ENCODE assay signal across 8 mouse cellular contexts in the genomic region with DNA sequence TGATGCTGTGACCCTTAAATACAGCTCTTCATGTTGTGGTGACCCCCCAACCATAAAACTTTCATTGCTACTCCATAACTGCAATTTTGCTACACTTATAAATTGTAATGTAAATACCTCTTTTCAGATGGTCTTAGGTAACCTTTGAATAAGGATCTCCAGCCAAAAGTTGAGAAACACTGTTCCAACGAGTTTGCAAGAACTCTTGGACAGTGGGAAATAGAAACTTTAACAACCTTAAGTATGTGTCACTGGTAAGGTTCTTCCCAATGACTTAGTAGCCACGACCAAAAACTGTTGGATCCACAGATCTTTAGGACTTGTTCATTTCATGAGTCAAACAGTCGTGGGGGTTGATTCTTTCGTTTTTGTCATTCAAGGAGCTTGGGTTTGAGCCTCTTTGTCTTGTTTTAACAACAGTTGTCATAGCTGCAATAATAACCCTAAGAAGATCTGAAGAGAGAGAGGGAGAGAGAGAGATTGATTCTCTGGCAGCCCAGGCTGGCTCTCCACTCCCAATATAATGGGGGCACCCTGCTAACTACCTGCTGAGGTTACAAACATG. TPM values are rescaled to one million over a fixed set of nuclear protein-coding genes. Genes with fewer than 3 reads are reported as not detected.
DNase-seq lines count a peak whose midpoint lies in the region; ATAC-seq and TF ChIP-seq lines count a peak whose summit lies in the region.

No protein-coding gene starts in this region.

- peak overlapping the region; percentile 88 for H3K27ac ChIP-seq in kidney, embryonic 15.5 days
- no peak overlapping the region for H3K27ac ChIP-seq in cortical plate, adult 2 months (ENCODE audit: insufficient read depth, low read length)
- peak overlapping the region; percentile 85 for H3K27ac ChIP-seq in hindbrain, embryonic 15.5 days (replicated peaks)
- H3K27ac ChIP-seq in midbrain, embryonic 14.5 days (replicated peaks; ENCODE audit: low read depth, low read length): peak overlapping the region; percentile 80; the same call in 1 of the 2 replicates

- peaks cover 42% of the 10 kb centered on the region for H3K4me1 ChIP-seq in kidney, embryonic 15.5 days
- peaks cover 5% of the 10 kb centered on the region; the same call in 1 of the 2 replicates for H3K4me1 ChIP-seq in cortical plate, adult 2 months (ENCODE audit: control insufficient read depth, insufficient read depth, low read length)
- H3K4me1 ChIP-seq in hindbrain, embryonic 15.5 days (replicated peaks): peaks cover 23% of the 10 kb centered on the region
- H3K4me1 ChIP-seq in midbrain, embryonic 14.5 days (ENCODE audit: control insufficient read depth, insufficient read depth, low read length): peaks cover 24% of the 10 kb centered on the region

- H3K4me3 ChIP-seq in kidney, embryonic 15.5 days (replicated peaks): peak overlapping the region; percentile 60
- peak overlapping the region; percentile 46 for H3K4me3 ChIP-seq in cortical plate, adult 2 months (ENCODE audit: insufficient read depth, low read length)
- peak overlapping the region; percentile 53 for H3K4me3 ChIP-seq in hindbrain, embryonic 15.5 days
- peak overlapping the region; percentile 68 for H3K4me3 ChIP-seq in midbrain, embryonic 14.5 days (replicated peaks; ENCODE audit: low read depth, low read length)

- no peak for TF ChIP-seq CTCF in cortical plate, adult 2 months (IDR thresholded peaks at IDR 0.05; ENCODE audit: extremely low read depth, insufficient read depth, low read length)

- no peak for TF ChIP-seq POLR2A in cortical plate, adult 2 months (IDR thresholded peaks at IDR 0.05; ENCODE audit: extremely low read depth, insufficient read depth, low read length)

- DNase-seq in kidney, postnatal 25 days: no peak
- no peak for DNase-seq in midbrain, embryonic 14.5 days
- DNase-seq in thymus, postnatal 14 days: no peak
- no peak for DNase-seq in cerebellum, adult 18-20 months
- no peak for DNase-seq in B cell, adult 2 months

- 86% methylated on average over 4 of the region's 4 CpGs for WGBS in kidney, embryonic 15.5 days
- 88% methylated on average over 4 of the region's 4 CpGs for WGBS in hindbrain, embryonic 15.5 days
- WGBS in midbrain, embryonic 14.5 days: 87% methylated on average over 4 of the region's 4 CpGs

- H3K9ac ChIP-seq in kidney, embryonic 15.5 days: no peak overlapping the region
- peak overlapping the region; percentile 66 for H3K9ac ChIP-seq in hindbrain, embryonic 15.5 days
- H3K9ac ChIP-seq in midbrain, embryonic 14.5 days (replicated peaks; ENCODE audit: low read length): peak overlapping the region; percentile 56

- H3K4me2 ChIP-seq in kidney, embryonic 15.5 days: peak overlapping the region; percentile 96
- H3K4me2 ChIP-seq in hindbrain, embryonic 15.5 days: peak overlapping the region; percentile 75
- H3K4me2 ChIP-seq in midbrain, embryonic 14.5 days (ENCODE audit: low read length): peak overlapping the region; percentile 87

- H3K9me3 ChIP-seq in kidney, embryonic 15.5 days (replicated peaks): no peaks in the 10 kb centered on the region; the same call in 1 of the 2 replicates
- H3K9me3 ChIP-seq in hindbrain, embryonic 15.5 days: no peaks in the 10 kb centered on the region
- no peaks in the 10 kb centered on the region for H3K9me3 ChIP-seq in midbrain, embryonic 14.5 days (ENCODE audit: control insufficient read depth, low read length)

- no peak for ATAC-seq in kidney, embryonic 15.5 days (replicated peaks; ENCODE audit: low FRiP score)
- ATAC-seq in hindbrain, embryonic 15.5 days (ENCODE audit: low FRiP score, low read depth): no peak
- no peak for ATAC-seq in midbrain, embryonic 14.5 days (ENCODE audit: low FRiP score, low TSS enrichment)

- 0 out of 2 replicates have a peak, but pooled peaks cover 9% of the 10 kb centered on the region for H3K36me3 ChIP-seq in kidney, embryonic 15.5 days
- no peaks in the 10 kb centered on the region for H3K36me3 ChIP-seq in hindbrain, embryonic 15.5 days
- no peaks in the 10 kb centered on the region for H3K36me3 ChIP-seq in midbrain, embryonic 14.5 days (ENCODE audit: control insufficient read depth, insufficient read depth, low read length)

- no peaks in the 10 kb centered on the region for H3K27me3 ChIP-seq in kidney, embryonic 15.5 days
- H3K27me3 ChIP-seq in hindbrain, embryonic 15.5 days: no peaks in the 10 kb centered on the region
- H3K27me3 ChIP-seq in midbrain, embryonic 14.5 days (ENCODE audit: control insufficient read depth, insufficient read depth, low read length): no peaks in the 10 kb centered on the region

RNA-seq across cellular contexts. Expression of a gene that starts 21.1 kb away (rescaled TPM):
- polyA plus RNA-seq in kidney, embryonic 15.5 days (2015; fragmentation: Nextera tagmentation; extraction: Ambion mirVana): 58.5 and 62.2 TPM in 2 replicates
- 35.5 and 36.2 TPM in 2 replicates for polyA plus RNA-seq in cortical plate, adult 2 months (2012; rRNA removed)
- polyA plus RNA-seq in hindbrain, embryonic 15.5 days (2015; fragmentation: Nextera tagmentation; extraction: Ambion mirVana): 48.3 and 51.4 TPM in 2 replicates
- 38.8 and 56.1 TPM in 2 replicates for polyA plus RNA-seq in midbrain, embryonic 14.5 days (2014; fragmentation: Nextera tagmentation; extraction: Ambion mirVana)

RNA-seq across cellular contexts. Expression of a gene that starts 58.0 kb away (rescaled TPM):
- 29.9 and 31.0 TPM in 2 replicates for polyA plus RNA-seq in kidney, embryonic 15.5 days (2015; fragmentation: Nextera tagmentation; extraction: Ambion mirVana)
- polyA plus RNA-seq in cortical plate, adult 2 months (2012; rRNA removed): 12.6 and 13.5 TPM in 2 replicates
- polyA plus RNA-seq in hindbrain, embryonic 15.5 days (2015; fragmentation: Nextera tagmentation; extraction: Ambion mirVana): 12.2 and 16.4 TPM in 2 replicates
- 5.4 and 9.3 TPM in 2 replicates for polyA plus RNA-seq in midbrain, embryonic 14.5 days (2014; fragmentation: Nextera tagmentation; extraction: Ambion mirVana)
